Mouse (Mus musculus): ENCODE measurements at regions not wholly inside any gene's neighbourhood (a gene's known extent, or its start where the extent isn't known, plus 50 kb on each side); places are given as distances from the start of the nearest gene placed in this dataset.

DNA sequence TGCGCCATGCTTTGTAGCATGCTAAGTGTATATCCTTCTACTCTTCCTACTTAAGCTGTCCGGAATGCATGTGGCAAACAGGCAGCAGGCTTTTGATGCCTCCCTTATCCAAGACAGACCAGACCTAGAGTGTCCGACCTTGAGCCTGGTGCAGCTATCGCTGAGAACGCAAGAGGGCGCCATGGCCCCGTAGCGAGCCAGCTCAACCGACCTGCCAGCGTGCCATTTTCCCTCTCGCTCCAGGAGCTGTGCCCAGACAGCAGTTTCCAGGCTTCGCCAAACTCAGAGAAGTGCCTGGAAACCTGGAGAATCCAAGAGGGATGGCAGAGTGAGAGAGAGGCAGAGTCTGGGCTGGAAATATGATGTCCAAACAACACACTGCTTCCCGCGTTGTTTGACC, 155.8 kb upstream of the Gm12830 start:
- DNase-seq: peak; percentile 81

- no peak for DNase-seq
Measured at GRCm38 (mm10) chr4:114666238-114666978, 155.1 kb upstream of the Gm12830 start.

DNA sequence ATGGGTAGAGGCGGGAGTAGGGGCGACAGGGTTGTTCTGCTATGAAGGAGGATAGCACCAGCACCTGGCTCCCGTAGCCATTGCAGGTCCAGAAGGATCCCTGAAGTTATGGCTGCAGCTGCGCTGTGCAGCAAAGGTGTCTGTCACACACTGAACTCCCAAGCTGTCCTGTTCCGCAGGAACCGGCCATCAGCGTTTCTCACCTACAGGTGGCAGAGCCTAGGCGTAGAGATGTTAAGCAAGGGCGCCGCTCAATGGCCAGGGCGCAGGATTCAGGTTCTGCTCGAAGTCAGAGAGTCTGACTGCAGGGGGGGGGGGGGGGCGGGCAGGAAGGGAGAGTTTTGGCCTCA, 154.6 kb upstream of the Gm12830 start:
- DNase-seq: no peak

DNA sequence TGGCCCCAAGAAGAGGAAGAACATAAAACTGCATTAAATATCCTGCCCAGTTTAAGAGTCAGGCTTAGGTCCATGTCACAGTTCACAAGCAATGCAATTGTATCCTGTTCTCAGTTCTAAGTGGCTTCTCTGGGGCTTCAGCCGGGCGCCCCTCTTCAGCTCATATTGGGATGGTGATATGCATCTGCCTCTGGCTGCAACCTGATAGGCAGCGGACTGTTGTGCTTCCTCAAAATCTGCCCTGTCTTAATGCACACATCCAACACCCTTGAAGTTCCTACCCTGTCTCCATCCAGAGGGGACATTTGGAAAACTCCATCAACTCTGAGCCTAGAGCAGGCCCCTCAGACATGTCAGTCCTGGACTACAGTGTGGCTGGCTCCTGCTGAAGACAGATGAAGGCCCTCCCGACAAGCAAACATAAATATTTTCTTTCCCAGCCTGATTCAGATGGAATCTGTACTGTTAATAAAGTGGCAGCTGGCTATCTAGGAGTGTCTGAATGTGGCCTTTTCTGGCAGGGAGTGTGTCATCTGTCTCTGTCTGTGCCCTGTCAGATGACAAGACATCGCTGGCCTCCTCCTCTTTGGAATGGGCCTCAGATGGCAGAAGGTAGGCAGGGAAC, 149.3 kb upstream of the Gm12830 start:
- no peak for DNase-seq

- no peak for DNase-seq
Measured at GRCm38 (mm10) chr4:114676908-114677898, 144.3 kb upstream of the Gm12830 start.

DNA sequence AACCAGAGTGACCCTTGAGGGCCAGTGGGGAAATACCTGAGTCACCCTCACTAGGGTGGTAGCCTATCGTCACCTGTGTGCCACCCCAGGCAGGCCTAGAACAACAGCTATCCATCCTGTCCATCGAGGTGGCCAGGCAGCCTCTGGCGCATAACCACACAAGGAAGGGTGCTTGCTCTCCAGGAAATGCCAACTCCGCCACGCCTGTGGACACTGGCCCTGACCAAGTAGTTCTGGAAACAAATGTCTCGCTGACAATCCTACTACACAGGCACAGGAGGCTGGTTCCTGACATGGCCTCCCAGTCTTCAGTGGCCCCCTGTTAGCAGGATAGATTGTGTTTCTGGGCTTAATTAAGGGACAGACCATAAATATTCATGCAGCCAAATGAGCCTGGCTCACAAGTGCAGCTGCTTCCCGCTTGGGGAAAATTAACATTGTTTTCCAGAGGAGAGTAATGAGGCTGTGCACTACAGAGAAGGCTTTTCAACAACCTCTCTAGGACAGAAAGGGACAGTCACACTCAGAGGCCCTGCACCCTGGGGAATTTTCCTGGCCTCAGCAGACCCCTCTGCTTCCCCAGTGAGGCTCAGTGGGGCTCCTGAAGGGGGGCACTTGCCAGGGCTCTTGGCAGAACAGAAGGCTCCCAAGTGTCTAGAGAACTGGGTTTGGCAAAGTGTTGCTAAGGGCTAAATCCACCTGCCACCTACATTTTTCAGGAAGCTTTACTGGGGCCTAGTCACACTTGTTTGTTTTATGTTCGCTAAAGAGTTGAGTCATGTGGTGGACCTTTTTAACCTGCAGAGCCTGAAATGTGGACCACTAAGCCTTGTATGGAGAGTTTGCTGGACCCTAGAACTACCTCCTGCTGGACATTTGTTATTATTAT, 143.2 kb upstream of the Gm12830 start:
- DNase-seq: no peak

DNA sequence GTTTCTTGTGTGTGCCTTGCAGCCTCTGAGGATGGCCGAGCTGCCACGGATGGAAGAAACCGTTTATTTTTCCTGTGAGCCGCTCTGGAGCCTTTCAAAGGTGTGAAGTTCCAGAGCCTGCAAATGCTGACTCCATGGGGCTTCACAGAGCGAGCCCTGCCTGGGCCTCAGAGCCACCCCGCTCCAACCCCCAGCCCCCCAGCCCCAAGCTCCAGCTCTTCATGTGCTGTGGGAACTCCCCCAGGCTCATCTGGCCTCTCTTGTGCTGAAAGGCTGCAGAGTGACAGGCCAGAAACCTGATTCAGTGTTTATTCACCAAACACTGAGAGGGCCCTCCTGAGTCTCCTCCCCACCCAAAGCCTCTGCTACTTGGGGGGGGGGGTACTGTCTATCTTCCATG, 141.2 kb upstream of the Gm12830 start:
- no peak for DNase-seq

DNA sequence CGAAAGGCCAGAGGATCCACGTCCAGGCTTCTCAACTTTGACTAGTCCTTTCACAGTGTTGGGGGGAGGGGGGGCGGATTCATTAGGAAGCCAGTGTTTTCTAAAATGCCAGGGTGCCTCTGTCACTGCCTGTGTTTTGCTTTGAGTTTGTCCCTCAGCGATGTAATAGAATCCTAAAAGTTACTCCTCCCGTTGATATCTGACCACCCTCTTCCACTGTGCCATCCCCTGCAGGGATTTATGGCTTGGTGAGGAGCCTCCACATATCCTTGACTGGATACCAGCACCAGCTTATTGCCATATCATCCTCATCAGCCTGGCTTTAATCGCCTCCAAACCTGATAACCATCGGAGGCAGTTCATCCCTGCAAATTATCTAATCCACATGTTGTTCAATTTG, 138.6 kb upstream of the Gm12830 start:
- DNase-seq: no peak

DNA sequence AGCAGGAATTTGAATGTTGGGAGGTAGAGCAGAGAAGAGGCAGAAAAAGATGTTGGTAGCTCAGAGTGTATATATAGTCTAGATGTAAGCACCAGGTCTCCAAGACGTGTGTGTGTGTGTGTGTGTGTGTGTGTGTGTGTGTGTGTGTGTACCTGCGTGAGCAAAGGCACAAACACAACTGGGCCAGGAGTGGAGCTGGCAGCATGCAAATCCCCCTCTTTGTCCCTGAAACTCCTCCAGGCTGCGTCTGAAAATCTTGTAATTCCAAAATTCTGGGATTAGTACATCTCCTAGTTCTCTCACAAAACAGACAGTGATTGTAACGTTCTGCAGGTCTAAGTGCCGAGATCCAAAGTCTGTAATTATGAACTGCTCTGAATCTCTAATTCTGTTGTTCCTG, 137.8 kb upstream of the Gm12830 start:
- no peak for DNase-seq

- no peak for DNase-seq
Measured at GRCm38 (mm10) chr4:114684844-114685382, 136.6 kb upstream of the Gm12830 start.

- DNase-seq: peak; percentile 60
Measured at GRCm38 (mm10) chr4:114685454-114685853, 136.1 kb upstream of the Gm12830 start.

- no peak for DNase-seq
Measured at GRCm38 (mm10) chr4:114686091-114686490, 135.4 kb upstream of the Gm12830 start.

DNA sequence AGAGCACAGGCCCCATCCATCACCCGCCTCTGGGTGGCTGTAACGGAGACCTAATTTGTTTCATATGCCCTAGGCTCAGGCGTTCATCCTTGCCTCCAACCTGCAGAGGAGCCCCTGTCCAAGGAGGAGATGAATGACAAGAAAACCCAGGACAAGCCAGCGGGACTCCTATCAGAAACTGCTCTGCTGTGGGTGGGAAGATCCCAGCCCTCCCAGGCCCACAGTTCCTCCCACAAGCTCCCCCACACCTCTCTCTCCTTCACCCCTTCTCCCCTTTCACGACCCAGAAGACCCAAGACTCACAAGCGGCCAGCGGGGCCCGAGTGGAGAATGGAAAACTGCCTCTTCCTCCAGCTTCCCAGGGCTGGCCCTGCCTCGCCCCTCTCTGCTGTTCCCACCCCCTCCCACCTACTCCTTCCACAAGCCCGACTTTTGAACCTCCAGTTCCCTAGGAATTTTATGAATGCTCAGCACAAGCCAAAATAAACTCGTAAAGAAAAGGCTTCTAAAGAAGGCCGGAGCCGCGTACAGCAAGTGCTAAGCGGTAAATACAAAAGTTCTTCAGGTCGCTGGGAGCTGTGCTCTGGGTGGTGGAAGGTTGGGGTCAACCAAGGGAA, 133.1 kb upstream of the Gm12830 start:
- DNase-seq: no peak

GRCm38 (mm10) chr4:114688973-114689371, 132.6 kb upstream of the Gm12830 start:
- DNase-seq: no peak

DNA sequence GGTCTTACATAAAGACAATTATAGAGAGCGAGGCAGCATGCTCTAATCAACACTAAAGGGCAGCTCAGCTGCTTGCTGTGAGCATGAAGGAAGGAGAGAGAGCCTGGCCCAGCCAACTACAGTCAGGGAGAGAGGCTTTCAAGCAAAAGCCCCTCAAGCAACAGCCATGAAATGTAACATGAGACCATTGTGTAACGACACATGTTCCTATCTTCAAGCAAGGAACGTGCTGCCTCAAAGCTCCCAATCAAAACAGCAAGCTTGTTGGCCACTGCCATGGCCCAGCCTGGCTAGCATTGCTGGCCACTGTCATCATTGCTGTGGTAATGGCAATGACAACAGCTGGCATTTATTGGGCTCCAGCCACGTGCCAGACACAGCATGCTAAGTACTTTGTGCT, 115.9 kb upstream of the Gm12830 start:
- DNase-seq: no peak

- DNase-seq: no peak
Measured at GRCm38 (mm10) chr4:114710182-114710909, 111.2 kb upstream of the Gm12830 start.

DNA sequence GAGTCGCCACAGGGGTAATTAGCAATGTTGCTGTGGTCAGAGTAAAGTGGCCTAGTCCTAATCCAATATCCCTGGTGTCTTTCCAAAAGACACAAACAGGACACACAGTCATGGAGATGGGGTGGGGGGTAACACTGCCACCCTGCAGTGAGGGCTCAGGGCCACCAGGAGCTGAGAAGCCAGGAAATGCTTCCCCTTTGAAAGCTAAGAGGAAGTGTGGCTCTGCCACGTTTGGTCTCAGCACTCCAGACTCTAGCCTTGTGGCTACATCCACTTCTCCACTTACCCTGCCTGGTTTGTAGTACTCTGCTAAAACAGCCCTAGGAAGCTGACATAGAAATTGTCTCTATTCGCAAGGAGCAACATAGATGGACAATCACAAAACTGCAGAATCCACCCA, 110.4 kb upstream of the Gm12830 start:
- no peak for DNase-seq

- no peak for DNase-seq
Measured at GRCm38 (mm10) chr4:114712005-114712665, 109.4 kb upstream of the Gm12830 start.

GRCm38 (mm10) chr4:114712921-114713527, 108.5 kb upstream of the Gm12830 start:
- no peak for DNase-seq

DNA sequence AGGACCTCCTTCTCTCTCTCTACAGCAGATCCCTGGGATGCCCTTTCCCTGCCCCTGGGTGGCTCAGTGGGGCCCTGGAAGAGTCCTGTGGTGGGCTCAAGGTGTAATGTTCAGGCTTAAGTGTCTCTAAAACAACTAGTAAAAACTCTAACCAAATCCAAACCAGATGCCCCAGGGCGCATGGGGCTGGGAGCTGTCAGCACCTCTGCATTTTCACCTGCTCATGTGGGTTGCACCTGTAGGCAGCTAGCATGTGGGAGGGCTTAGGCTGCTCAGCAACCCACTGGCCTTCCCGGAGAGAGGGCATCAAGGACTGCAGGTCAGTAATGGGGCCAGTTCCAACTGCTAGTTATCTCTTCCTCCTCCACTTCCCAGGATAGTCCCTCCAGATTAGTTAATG, 104.8 kb upstream of the Gm12830 start:
- no peak for DNase-seq
